Mouse (Mus musculus): ENCODE data around the gene Mpst. TPM values are rescaled to one million over a fixed set of nuclear protein-coding genes. Genes with fewer than 3 reads are reported as not detected.

The Mpst gene
- polyA plus RNA-seq, 2 experiments from 2014 or later: 1.2 to 5.7 TPM

DNA sequence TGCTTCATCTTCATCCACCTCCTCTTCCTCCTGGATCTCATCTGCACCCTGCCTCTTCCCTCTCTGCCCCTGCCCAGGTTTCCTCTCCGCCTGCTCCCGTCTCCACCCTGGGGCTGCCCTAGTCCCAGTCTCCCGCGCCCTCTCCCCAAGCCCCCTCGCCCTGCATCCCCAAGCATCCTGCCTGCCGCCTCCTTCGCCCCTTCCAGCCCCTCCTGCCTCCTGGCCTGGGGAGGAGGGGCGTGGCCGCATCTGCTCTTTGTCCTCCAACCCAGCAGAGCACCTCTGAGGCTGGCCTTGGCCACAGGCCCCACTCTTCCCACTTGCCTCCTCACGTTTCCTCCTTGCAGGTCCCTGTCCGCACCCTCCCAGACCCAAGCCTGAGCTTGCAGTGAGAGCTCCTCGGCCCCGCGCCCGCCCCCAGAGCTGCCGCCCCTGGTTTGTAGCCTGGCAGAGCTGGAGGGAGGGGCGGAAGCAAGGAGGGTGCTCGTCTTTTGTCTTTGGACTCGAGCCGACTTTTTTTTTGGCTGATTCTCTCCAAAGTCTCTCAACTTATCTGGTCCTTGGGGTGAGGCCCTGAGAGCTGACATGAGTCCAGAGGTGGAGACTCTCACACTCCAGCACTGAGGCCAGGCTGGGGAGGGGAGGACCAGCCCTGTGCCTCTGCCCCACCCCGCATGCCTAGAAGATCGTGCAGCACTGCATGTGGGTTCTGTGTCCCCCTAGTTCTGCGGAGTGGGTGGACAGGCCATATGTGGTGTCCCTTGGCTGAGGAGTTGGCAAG, 31.2 kb downstream of the Mpst start:
- ATAC-seq: no peak

DNA sequence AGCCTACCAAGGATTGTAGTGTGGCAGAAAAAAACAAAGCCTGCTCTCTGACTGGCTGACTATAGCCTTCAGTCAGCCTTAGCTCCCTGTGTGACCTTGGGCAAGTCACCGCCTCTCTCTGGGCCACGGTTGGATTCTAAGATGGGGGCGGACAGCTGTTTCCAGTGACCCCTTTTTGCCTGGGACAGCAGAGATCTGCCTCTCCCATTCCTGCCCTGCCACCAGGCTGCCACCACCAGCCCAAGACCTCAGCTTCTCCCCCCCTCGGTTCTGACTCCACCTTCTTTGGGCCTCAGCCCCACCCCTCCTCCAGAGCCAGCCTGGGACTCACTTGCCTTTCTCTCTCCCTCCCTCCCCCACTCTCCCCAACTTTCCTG, 31.8 kb downstream of the Mpst start:
- ATAC-seq: no peak

- no peak for ATAC-seq
These were observed 32.3 kb downstream of the Mpst start for GRCm38 (mm10) chr15:78438505-78438904.

- no peak for ATAC-seq
These were observed 32.8 kb downstream of the Mpst start for GRCm38 (mm10) chr15:78438973-78439372.

DNA sequence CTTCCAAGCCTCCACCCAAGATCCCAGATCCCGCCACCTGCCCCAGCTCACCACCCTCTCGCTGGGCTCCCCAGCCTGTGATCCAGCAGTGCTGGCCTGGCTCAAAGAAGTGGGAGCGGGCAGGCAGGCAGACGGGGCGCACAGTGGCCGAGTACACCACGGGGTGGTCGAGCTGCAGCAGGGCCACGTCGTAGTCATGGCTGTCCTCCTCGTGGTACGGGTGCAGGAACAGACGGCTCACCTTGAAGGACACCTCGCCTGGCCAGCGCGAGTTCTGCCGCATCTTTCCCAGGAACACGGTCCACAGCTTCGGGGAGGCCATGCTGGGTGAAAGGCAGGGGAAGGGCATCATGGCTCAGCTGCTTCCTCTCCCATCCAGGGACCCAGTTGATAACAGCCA, 36.0 kb downstream of the Mpst start:
- no peak for ATAC-seq

DNA sequence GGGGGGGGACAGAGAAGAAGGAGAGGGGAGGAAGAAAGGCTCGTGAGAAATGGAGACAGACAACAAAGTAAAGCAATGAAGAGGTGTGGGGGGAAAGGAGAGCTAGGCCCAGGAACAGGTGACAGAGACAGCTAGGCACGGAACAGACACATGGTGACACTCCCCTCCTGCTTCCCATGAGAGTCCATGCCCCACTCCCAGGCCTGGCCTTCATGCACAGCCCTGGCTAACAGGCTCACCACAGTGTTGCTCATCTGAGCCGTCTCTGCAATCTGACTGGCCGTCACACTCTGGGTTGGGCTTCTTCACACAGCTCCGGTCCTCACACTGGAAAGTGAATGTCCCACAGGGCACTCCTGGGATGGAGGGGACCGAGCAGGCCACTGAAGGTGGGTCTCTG, 37.6 kb downstream of the Mpst start:
- no peak for ATAC-seq

- ATAC-seq: no peak
These were observed 40.9 kb downstream of the Mpst start for GRCm38 (mm10) chr15:78447121-78447520.

DNA sequence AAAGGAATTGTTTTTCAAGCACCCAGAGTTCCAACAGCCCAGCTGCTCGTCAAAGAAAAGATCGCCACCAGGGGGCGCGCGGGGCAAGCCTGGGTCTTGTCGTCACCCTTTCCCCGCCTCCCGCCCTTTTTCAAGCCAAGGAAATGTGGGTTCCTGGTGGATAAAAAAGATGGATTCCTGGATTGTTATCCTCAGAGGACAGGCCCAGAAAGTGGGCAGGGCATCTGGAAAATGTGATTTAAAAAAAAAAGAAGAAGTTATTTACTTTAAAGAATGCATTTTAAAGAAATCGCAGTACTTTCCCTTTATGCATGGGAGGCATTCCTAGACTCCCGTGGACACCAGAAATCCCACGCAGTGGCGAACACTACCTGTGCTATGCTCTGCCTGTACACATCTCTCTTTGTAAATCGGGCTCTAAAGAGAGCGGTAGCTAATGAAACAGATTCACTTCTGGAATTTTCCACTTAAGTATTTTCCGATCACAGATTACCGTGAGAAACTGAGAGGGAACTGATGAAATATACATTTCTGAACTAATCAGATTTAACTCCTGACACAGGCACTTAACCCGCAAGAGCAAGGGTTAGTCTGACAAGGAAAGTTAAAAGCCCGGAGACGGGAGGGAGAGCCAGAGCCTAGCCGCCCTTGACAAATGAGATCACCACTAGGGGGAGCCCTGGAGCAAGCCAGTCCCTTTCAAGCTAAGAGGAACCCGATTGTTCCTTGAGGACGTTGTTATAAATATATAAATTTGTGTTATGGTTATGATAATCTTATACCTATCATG, 41.7 kb downstream of the Mpst start:
- peak; percentile 43 for ATAC-seq

- peak; percentile 44 for ATAC-seq
These were observed 42.9 kb downstream of the Mpst start for GRCm38 (mm10) chr15:78449131-78449530.

DNA sequence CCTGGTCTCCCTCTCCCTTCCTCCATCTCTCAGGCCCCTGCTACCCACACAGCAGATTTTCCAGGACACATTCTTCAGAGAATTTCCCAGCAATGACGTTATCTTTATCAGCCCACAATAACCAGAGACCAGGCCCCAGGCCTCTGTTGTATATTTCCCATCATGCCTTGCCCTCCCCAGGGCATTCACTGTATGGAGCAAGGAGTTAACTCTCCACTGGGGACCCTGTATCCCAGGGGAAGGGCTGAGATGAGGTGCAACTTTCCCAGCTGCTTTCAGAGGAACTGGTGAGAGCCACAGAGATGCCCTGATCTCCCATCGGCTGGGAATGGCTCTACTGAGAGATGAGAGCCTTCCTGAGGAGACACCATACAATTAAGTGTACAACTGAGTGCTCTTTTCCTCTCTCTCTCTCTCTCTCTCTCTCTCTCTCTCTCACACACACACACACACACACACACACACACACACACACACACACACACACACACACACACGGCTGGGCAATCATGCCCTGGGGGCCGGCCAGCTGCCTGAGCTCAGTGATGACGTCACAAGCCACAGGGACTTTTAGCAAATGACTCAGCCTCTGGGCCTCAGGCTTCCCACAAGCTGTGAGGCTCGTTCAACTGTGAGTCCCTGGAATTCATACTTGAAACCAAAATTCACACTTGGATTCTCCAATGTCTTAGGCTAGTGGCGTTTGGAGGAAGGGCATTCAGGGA, 43.6 kb downstream of the Mpst start:
- peak; percentile 75 for ATAC-seq

GRCm38 (mm10) chr15:78450419-78450768, 44.2 kb downstream of the Mpst start:
- ATAC-seq: peak; percentile 33

- ATAC-seq: no peak
These were observed 45.0 kb downstream of the Mpst start for GRCm38 (mm10) chr15:78451201-78451600.

DNA sequence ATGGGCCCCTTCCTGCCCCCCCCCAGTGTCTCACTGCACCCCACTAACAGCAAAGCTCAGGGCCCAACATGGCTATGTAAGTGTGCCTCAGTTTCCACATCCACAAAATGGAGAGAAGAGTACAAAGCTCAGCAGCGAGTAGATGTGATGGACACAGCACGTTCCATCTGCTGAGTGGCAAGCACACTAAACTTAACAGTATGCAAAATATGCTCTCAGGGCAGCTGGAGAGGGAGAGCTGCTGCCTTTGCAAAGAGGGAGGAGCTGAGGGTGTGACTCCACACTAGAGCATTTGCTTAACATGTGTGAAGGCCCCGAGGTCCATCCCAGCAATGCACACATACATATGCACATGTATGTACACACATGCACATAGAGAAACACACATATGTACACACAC, 46.7 kb downstream of the Mpst start:
- no peak for ATAC-seq

- no peak for ATAC-seq
These were observed 49.0 kb downstream of the Mpst start for GRCm38 (mm10) chr15:78455168-78455567.

GRCm38 (mm10) chr15:78456051-78456450, 49.8 kb downstream of the Mpst start:
- no peak for ATAC-seq

DNA sequence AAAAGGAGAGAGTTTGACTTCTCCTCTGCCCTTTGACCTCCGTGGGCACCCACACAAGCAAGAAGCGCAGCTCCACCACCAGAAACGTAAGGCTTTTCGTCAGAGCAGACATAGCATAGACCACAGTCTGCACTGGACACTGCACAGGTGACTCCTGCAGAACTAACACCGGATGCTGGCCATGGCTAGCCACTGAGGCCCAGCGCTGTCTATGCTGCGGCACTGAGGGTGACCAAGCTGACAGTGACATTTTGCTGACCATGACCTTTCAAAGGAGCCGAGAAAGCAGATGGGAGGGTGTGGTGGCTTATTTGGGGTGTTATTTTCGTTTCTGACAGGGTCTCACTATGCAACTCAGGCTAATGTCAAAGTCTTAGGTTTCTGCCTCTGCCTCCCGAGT, 51.0 kb downstream of the Mpst start:
- ATAC-seq: no peak

DNA sequence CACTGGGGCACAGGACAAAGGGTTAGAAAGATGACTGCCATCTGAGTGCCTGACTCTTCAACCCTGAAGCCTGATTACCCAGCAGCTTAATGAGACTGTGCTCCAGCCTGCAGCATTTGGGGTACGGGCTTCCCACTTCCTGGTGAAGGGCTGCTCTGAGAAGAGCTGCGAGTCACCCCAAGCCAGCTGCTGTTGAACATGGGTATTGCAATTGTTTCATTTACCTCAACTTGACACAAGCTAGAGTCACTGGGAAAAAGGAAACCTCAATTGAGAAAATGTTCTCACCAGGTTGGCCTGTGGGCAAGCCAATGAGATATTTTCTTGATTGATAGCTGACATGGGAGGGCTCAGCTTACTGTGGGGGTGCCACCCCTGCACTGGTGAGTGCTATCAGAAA, 56.8 kb downstream of the Mpst start:
- ATAC-seq: peak; percentile 97

Other genes with a start within 250 kb of the Mpst start
- 10 to 100 TPM; 56.6 to 59.4 TPM for gene Ift27, start 232.3 kb upstream of the Mpst start, polyA plus RNA-seq (2017; shearing (Covaris generic))
- not detected for gene Pvalb, start 200.0 kb upstream of the Mpst start, polyA plus RNA-seq (2017; shearing (Covaris generic))
- 100 to 1,000 TPM; 175 to 188 TPM for gene Ncf4, start 161.6 kb upstream of the Mpst start, polyA plus RNA-seq (2017; shearing (Covaris generic))
- gene Csf2rb2, start 100.7 kb upstream of the Mpst start, polyA plus RNA-seq (2017; shearing (Covaris generic)): under 1 TPM in 1 of 2 experiments, not detected in 1; 0.12 TPM
- gene Csf2rb, start 80.7 kb upstream of the Mpst start, polyA plus RNA-seq (2017; shearing (Covaris generic)): under 1 TPM; 0.08 to 0.63 TPM
- not detected for gene Tex33, start 10.5 kb upstream of the Mpst start, polyA plus RNA-seq (2017; shearing (Covaris generic))
- 1 to 10 TPM; 1.6 to 2.8 TPM for gene Tst, start 509 bp upstream of the Mpst start, polyA plus RNA-seq (2017; shearing (Covaris generic))
- 1 to 10 TPM; 5.1 to 5.5 TPM for gene Kctd17, start 22.1 kb downstream of the Mpst start, polyA plus RNA-seq (2017; shearing (Covaris generic))
- not detected for gene Tmprss6, start 62.2 kb downstream of the Mpst start, polyA plus RNA-seq (2017; shearing (Covaris generic))
- gene Il2rb, start 88.9 kb downstream of the Mpst start, polyA plus RNA-seq (2017; shearing (Covaris generic)): 100 to 1,000 TPM; 529 to 771 TPM
- gene C1qtnf6, start 125.0 kb downstream of the Mpst start, polyA plus RNA-seq (2017; shearing (Covaris generic)): 10 to 100 TPM; 10.2 to 14.3 TPM
- gene Sstr3, start 138.3 kb downstream of the Mpst start, polyA plus RNA-seq (2017; shearing (Covaris generic)): not detected
- gene Rac2, start 166.4 kb downstream of the Mpst start, polyA plus RNA-seq (2017; shearing (Covaris generic)): 1,000 to 10,000 TPM; 2,983 to 4,093 TPM
- gene Cyth4, start 190.6 kb downstream of the Mpst start, polyA plus RNA-seq (2017; shearing (Covaris generic)): 100 to 1,000 TPM; 299 to 603 TPM